8 mouse cellular contexts compared by ENCODE assay signal in the genomic region with DNA sequence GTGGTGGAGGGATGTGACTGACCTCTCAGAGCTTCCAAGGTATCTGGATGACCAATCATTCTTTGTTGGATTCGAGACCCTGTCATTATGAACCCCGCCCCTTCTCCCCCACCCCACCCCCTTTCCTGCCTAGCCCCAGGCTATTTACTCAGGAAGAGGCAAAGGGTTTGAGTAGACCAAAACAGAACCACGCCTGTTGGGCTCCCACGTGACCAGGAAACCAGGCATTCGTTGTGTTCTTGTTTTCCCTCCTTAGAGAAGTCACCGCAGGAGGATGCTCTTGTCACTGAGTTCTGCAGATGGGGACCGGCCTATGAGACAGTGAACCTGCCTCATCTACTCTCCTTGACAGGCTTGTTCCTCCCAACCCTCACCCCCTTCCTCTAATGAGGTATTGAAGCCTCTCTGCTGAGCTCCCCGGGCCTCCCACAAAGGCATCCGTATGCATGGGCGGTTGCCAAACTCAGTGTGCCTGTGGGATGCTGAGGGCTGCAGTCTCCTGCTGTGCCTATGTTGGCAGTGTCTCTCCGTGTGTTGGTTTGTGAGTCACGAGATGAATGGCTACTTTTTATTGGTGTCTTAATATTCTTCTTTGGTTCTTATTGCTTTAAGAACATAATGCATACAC. TPM values are rescaled to one million over a fixed set of nuclear protein-coding genes. Genes with fewer than 3 reads are reported as not detected.
DNase-seq lines count a peak whose midpoint lies in the region; ATAC-seq lines count a peak whose summit lies in the region.

No protein-coding gene starts in this region.

- ATAC-seq in limb, embryonic 13.5 days (ENCODE audit: low FRiP score, low read depth) = no peak
- ATAC-seq in frontal cortex, adult (ENCODE audit: low TSS enrichment) = peak; percentile 92

- H3K36me3 ChIP-seq in limb, embryonic 13.5 days = no peaks in the 10 kb centered on the region
- H3K36me3 ChIP-seq in limb, embryonic 10.5 days = no peaks in the 10 kb centered on the region

- no peaks in the 10 kb centered on the region for H3K9me3 ChIP-seq in limb, embryonic 13.5 days
- H3K9me3 ChIP-seq in limb, embryonic 10.5 days (replicated peaks) = no peaks in the 10 kb centered on the region

- 0 out of 2 replicates have a peak overlapping the region, but pooled peaks have one; percentile 1 for H3K4me2 ChIP-seq in limb, embryonic 13.5 days (replicated peaks)

- H3K27me3 ChIP-seq in limb, embryonic 13.5 days = no peaks in the 10 kb centered on the region
- no peaks in the 10 kb centered on the region for H3K27me3 ChIP-seq in limb, embryonic 10.5 days (ENCODE audit: low read depth, poor library complexity, severe bottlenecking)

- DNase-seq in limb, embryonic 10.5 days (ENCODE audit: low spot score) = no peak
- DNase-seq in left cerebral cortex, adult 18-20 months (ENCODE audit: low spot score in 2 of 2) = peak; percentile 79 to 89
- DNase-seq in right cerebral cortex, postnatal 10 days (ENCODE audit: low spot score in 2 of 2) = peak; percentile 88
- no peak for DNase-seq in ovary, postnatal 14 days (ENCODE audit: low spot score)
- no peak for DNase-seq in thymus, postnatal 10 days (ENCODE audit: low spot score in 2 of 2)
- no peak for DNase-seq in testis, postnatal 10 days (ENCODE audit: low spot score)

- no peak overlapping the region for H3K27ac ChIP-seq in limb, embryonic 13.5 days
- H3K27ac ChIP-seq in limb, embryonic 10.5 days = no peak overlapping the region

- peaks cover 17% of the 10 kb centered on the region for H3K4me1 ChIP-seq in limb, embryonic 13.5 days
- H3K4me1 ChIP-seq in limb, embryonic 10.5 days = peaks cover 24% of the 10 kb centered on the region

- H3K9ac ChIP-seq in limb, embryonic 13.5 days = no peak overlapping the region

- 18% methylated on average over 12 of the region's 12 CpGs for WGBS in limb, embryonic 13.5 days
- 19% methylated on average over 12 of the region's 12 CpGs for WGBS in limb, embryonic 10.5 days

- no peak overlapping the region for H3K4me3 ChIP-seq in limb, embryonic 13.5 days
- H3K4me3 ChIP-seq in limb, embryonic 10.5 days = no peak overlapping the region

RNA-seq across cellular contexts. Expression of gene Cks2, which starts 28.5 kb away (rescaled TPM):
- 299 and 324 TPM in 2 replicates for polyA plus RNA-seq in limb, embryonic 13.5 days (2015; fragmentation: Nextera tagmentation; extraction: Ambion mirVana)
- 393 and 424 TPM in 2 replicates for polyA plus RNA-seq in limb, embryonic 10.5 days (2016; fragmentation: Nextera tagmentation; extraction: Ambion mirVana)
- 1 to 10 TPM; 3.0 to 3.4 TPM for total RNA-seq in left cerebral cortex, adult 18-20 months (2021)

RNA-seq across cellular contexts. Expression of gene Secisbp2, which starts 35.0 kb away (rescaled TPM):
- polyA plus RNA-seq in limb, embryonic 13.5 days (2015; fragmentation: Nextera tagmentation; extraction: Ambion mirVana) = 31.6 and 33.4 TPM in 2 replicates
- 25.4 and 27.8 TPM in 2 replicates for polyA plus RNA-seq in limb, embryonic 10.5 days (2016; fragmentation: Nextera tagmentation; extraction: Ambion mirVana)
- total RNA-seq in left cerebral cortex, adult 18-20 months (2021) = 10 to 100 TPM; 19.0 to 19.4 TPM

RNA-seq across cellular contexts. Expression of gene Shc3, which starts 47.3 kb away (rescaled TPM):
- 0.69 and 0.73 TPM in 2 replicates for polyA plus RNA-seq in limb, embryonic 13.5 days (2015; fragmentation: Nextera tagmentation; extraction: Ambion mirVana)
- 0.11 and 0.14 TPM in 2 replicates for polyA plus RNA-seq in limb, embryonic 10.5 days (2016; fragmentation: Nextera tagmentation; extraction: Ambion mirVana)
- total RNA-seq in left cerebral cortex, adult 18-20 months (2021) = 100 to 1,000 TPM; 203 to 207 TPM

Comparison
In these comparisons a context has a peak if more than half of its experiments do, and no peak if none do; other contexts are left out.
1. DNase-seq: peak in left cerebral cortex, adult 18-20 months (2 of 2) and right cerebral cortex, postnatal 10 days (2 of 2); none in limb, embryonic 10.5 days (single experiment), ovary, postnatal 14 days (single experiment), thymus, postnatal 10 days (0 of 2) and testis, postnatal 10 days (single experiment).